Mouse (Mus musculus): ENCODE measurements around the gene Trp53tg5. TPM values are rescaled to one million over a fixed set of nuclear protein-coding genes. Genes with fewer than 3 reads are reported as not detected.

Trp53tg5 gene
- polyA plus RNA-seq, 1 experiment = not detected

DNA sequence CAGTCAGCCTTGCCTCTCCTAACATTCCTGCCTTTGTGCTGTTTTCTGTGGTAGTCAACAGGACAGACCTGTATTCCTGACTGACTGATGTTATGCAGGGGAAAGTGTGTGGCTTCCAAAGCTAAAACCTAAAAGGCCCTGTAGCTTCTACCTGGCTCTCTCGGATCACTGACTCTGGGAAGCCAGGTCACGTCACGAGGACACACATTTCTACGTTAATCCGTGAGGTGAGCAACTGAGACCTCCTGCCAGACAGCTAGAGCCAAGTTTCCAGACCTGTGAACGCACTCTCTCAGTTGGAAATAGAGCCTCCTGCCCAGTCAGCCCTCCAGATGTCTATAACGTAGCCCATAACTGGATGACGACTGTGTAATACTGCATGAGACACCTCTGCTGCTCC lies 51.5 kb downstream of the Trp53tg5 start:
- H3K4me3 ChIP-seq = no peak overlapping the region
- H3K4me2 ChIP-seq (ENCODE audit: low read depth) = no peak overlapping the region
- H3ac ChIP-seq (ENCODE audit: control insufficient read depth, insufficient read length) = no peak overlapping the region
- H3K79me2 ChIP-seq (ENCODE audit: control insufficient read depth, insufficient read depth) = no peaks in the 10 kb centered on the region
- TF ChIP-seq POLR2AphosphoS2 (IDR thresholded peaks at IDR 0.05; ENCODE audit: insufficient read length, low read depth) = peak; percentile 16
- TF ChIP-seq MAX (IDR thresholded peaks at IDR 0.05; ENCODE audit: low read depth) = no peak
- peaks cover 24% of the 10 kb centered on the region for H3K36me3 ChIP-seq (ENCODE audit: control insufficient read depth, insufficient read depth)
- no peaks in the 10 kb centered on the region for H3K27me3 ChIP-seq (ENCODE audit: control insufficient read depth, insufficient read depth, insufficient read length)

DNA sequence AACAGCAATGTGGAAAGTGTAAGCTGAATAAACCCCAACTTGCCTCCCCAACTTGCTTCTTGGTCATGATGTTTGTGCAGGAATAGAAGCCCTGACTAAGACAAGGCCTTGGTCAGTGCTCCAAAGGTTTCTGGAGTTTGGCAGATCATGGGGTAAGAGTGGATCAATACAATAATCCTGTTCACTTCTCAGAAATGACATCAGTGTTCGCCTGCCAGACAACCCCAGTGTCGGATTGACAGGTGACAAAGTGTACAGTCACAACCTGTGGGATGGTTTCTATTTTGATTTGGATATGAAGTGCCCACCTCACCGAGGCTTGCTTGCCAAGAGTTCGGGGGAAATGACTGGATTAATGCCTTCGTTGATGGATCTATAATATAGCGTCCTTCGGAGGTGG lies 52.2 kb downstream of the Trp53tg5 start:
- Histone ChIP-seq H3K36me3 (ENCODE audit: control insufficient read depth, insufficient read depth) (peaks cover 18% of the 10 kb centered on the region), H3K4me3 (no peak overlapping the region), H3K4me2 (ENCODE audit: low read depth) (no peak overlapping the region), H3K27me3 (ENCODE audit: control insufficient read depth, insufficient read depth, insufficient read length) (no peaks in the 10 kb centered on the region), H3K79me2 (ENCODE audit: control insufficient read depth, insufficient read depth) (no peaks in the 10 kb centered on the region), H3ac (ENCODE audit: control insufficient read depth, insufficient read length) (no peak overlapping the region)
- no peak for TF ChIP-seq REST (IDR thresholded peaks at IDR 0.05; ENCODE audit: insufficient read depth, insufficient read length)
- TF ChIP-seq MYOD1 (IDR thresholded peaks at IDR 0.05; ENCODE audit: control insufficient read depth in 1 of 3, insufficient read length in 2 of 3, low read depth in 2 of 3) = no peak
- TF ChIP-seq TCF3 (IDR thresholded peaks at IDR 0.05; ENCODE audit: insufficient read length, low read depth) = no peak
- TF ChIP-seq SRF (IDR thresholded peaks at IDR 0.05; ENCODE audit: control insufficient read depth, insufficient read length, low read depth) = no peak
- TF ChIP-seq MYOG (IDR thresholded peaks at IDR 0.05; ENCODE audit: control insufficient read depth in 1 of 3, insufficient read depth in 1 of 3, insufficient read length in 2 of 3, low read depth in 2 of 3) = no peak
- no peak for TF ChIP-seq POLR2AphosphoS2 (IDR thresholded peaks at IDR 0.05; ENCODE audit: insufficient read length, low read depth)
- no peak for TF ChIP-seq TCF12 (IDR thresholded peaks at IDR 0.05; ENCODE audit: insufficient read depth, poor library complexity, severe bottlenecking)
- TF ChIP-seq CEBPB (IDR thresholded peaks at IDR 0.05; ENCODE audit: insufficient read depth, poor library complexity, severe bottlenecking) = no peak
- TF ChIP-seq USF1 (IDR thresholded peaks at IDR 0.05; ENCODE audit: low read depth) = no peak
- TF ChIP-seq POLR2A (IDR thresholded peaks at IDR 0.05; ENCODE audit: insufficient read length, low read depth) = no peak
- no peak for TF ChIP-seq E2F4 (IDR thresholded peaks at IDR 0.05; ENCODE audit: insufficient read depth)
- TF ChIP-seq MAX (IDR thresholded peaks at IDR 0.05; ENCODE audit: low read depth) = no peak

Other genes with a start within 250 kb of the Trp53tg5 start
- not detected for gene Svs2, start 235.3 kb downstream of the Trp53tg5 start, polyA plus RNA-seq (2012; fragmentation: generic; extraction: Trizol)
- gene Svs3b, start 217.1 kb downstream of the Trp53tg5 start, polyA plus RNA-seq (2012; fragmentation: generic; extraction: Trizol) = not detected
- not detected for gene Svs4, start 195.3 kb downstream of the Trp53tg5 start, polyA plus RNA-seq (2012; fragmentation: generic; extraction: Trizol)
- not detected for gene Svs3a, start 184.5 kb downstream of the Trp53tg5 start, polyA plus RNA-seq (2012; fragmentation: generic; extraction: Trizol)
- gene Svs6, start 157.0 kb downstream of the Trp53tg5 start, polyA plus RNA-seq (2012; fragmentation: generic; extraction: Trizol) = not detected
- gene Svs5, start 141.0 kb downstream of the Trp53tg5 start, polyA plus RNA-seq (2012; fragmentation: generic; extraction: Trizol) = not detected
- 9.4 TPM for gene Slpi, start 84.6 kb downstream of the Trp53tg5 start, polyA plus RNA-seq (2012; fragmentation: generic; extraction: Trizol)
- gene Rbpjl, start 70.6 kb downstream of the Trp53tg5 start, polyA plus RNA-seq (2012; fragmentation: generic; extraction: Trizol) = 0.06 TPM
- gene Matn4, start 68.6 kb downstream of the Trp53tg5 start, polyA plus RNA-seq (2012; fragmentation: generic; extraction: Trizol) = 0.01 TPM
- 52.4 TPM for gene Sdc4, start 29.8 kb downstream of the Trp53tg5 start, polyA plus RNA-seq (2012; fragmentation: generic; extraction: Trizol)
- gene Sys1, start 16.8 kb downstream of the Trp53tg5 start, polyA plus RNA-seq (2012; fragmentation: generic; extraction: Trizol) = 47.6 TPM
- gene Gm20458, start 12.8 kb downstream of the Trp53tg5 start, polyA plus RNA-seq (2012; fragmentation: generic; extraction: Trizol) = 31.6 TPM
- 16.4 TPM for gene Dbndd2, start 12.4 kb upstream of the Trp53tg5 start, polyA plus RNA-seq (2012; fragmentation: generic; extraction: Trizol)
- gene Pigt, start 23.8 kb upstream of the Trp53tg5 start, polyA plus RNA-seq (2012; fragmentation: generic; extraction: Trizol) = 79.2 TPM
- not detected for gene Wfdc2, start 88.7 kb upstream of the Trp53tg5 start, polyA plus RNA-seq (2012; fragmentation: generic; extraction: Trizol)
- gene Spint3, start 99.7 kb upstream of the Trp53tg5 start, polyA plus RNA-seq (2012; fragmentation: generic; extraction: Trizol) = not detected
- gene Wfdc6a, start 111.7 kb upstream of the Trp53tg5 start, polyA plus RNA-seq (2012; fragmentation: generic; extraction: Trizol) = not detected
- not detected for gene Eppin, start 119.9 kb upstream of the Trp53tg5 start, polyA plus RNA-seq (2012; fragmentation: generic; extraction: Trizol)
- gene Wfdc6b, start 139.8 kb upstream of the Trp53tg5 start, polyA plus RNA-seq (2012; fragmentation: generic; extraction: Trizol) = not detected
- not detected for gene Wfdc8, start 139.9 kb upstream of the Trp53tg5 start, polyA plus RNA-seq (2012; fragmentation: generic; extraction: Trizol)
- gene Wfdc16, start 165.1 kb upstream of the Trp53tg5 start, polyA plus RNA-seq (2012; fragmentation: generic; extraction: Trizol) = not detected
- gene Wfdc10, start 182.3 kb upstream of the Trp53tg5 start, polyA plus RNA-seq (2012; fragmentation: generic; extraction: Trizol) = not detected
- not detected for gene Wfdc9, start 182.9 kb upstream of the Trp53tg5 start, polyA plus RNA-seq (2012; fragmentation: generic; extraction: Trizol)
- gene Wfdc11, start 200.4 kb upstream of the Trp53tg5 start, polyA plus RNA-seq (2012; fragmentation: generic; extraction: Trizol) = not detected
- gene Wfdc13, start 211.4 kb upstream of the Trp53tg5 start, polyA plus RNA-seq (2012; fragmentation: generic; extraction: Trizol) = 0.04 TPM
- gene Spint4, start 224.8 kb upstream of the Trp53tg5 start, polyA plus RNA-seq (2012; fragmentation: generic; extraction: Trizol) = not detected
- not detected for gene Spint5, start 241.6 kb upstream of the Trp53tg5 start, polyA plus RNA-seq (2012; fragmentation: generic; extraction: Trizol)

Data from myocyte (in vitro differentiated cells).